Mouse (Mus musculus) bone marrow macrophage, adult 2 months (primary cell): ENCODE measurements around the gene B4galt2.

Experiments used
- CTCF ChIP-seq: IDR thresholded peaks from 2 replicates; pipeline ENCODE4 v1.5.1; 2012; ENCODE audit warnings: low read depth, mild to moderate bottlenecking, low read length, moderate library complexity
- POLR2A ChIP-seq: IDR thresholded peaks from 2 replicates; pipeline ENCODE4 v1.6.1; 2012; ENCODE audit warnings: mild to moderate bottlenecking, low read depth, low read length, borderline replicate concordance

DNA sequence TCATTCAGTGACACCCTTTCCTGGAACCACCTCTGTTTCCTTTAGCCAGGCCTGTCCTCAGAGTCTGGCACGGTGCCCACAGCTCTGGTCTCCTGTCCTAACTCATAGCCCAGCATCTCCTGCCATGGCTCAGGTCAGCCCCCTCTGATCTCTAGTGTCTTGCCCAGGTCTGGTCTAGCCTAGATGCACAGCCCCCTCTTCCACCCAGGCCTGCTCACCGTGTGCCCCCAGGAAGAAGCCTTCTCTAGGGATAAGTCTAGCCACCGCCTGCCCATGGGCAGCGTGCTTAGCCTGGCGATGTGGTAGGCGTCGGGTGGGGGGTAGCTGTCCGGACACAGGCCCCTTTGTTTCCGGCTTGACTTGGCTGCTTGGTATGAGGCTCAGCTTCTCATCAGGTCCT lies 28.1 kb downstream of the B4galt2 start:
- TF ChIP-seq CTCF (no peak), POLR2A (no peak)
